Mouse (Mus musculus) left cerebral cortex, adult 2 months (tissue): Measurements from ENCODE around the gene Lrrc56. TPM values are rescaled to one million over a fixed set of nuclear protein-coding genes. Genes with fewer than 3 reads are reported as not detected.

Source experiments
- DNase-seq, 2 experiments: peaks; one replicate each; pipeline ENCODE4 v3.0.0; 2021 to 2022; ENCODE audit warnings: low spot score in 2 of 2, mixed read lengths in 1 of 2; ENCODE audit errors: extremely low spot score in 1 of 2
- H3K27ac ChIP-seq: fragments of 200-600 bp; 2 replicates; pipeline ENCODE4 v1.8.1; 2022
- H3K4me3 ChIP-seq: fragments of 200-600 bp; 2 replicates; pipeline ENCODE4 v1.8.1; 2022
- CTCF ChIP-seq: fragments of 200-600 bp; IDR thresholded peaks from 2 replicates; pipeline ENCODE4 v1.8.1; 2022; ENCODE audit warnings: antibody characterized with exemption, mild to moderate bottlenecking, moderate library complexity
- intact Hi-C: fragments of 180-260 bp; cut with DNase I; formaldehyde crosslinking; loops from one replicate; pipeline ENCODE4 v1.15.1; 2025
- total RNA-seq, 2 experiments: library from RNA; stranded (reverse); gene quantifications; 2 replicates each; pipeline ENCODE4 v1.2.3; 2021

Lrrc56 gene
- total RNA-seq, 2 experiments from 2014 or later, result 3.9 to 5.0 TPM

GRCm38 (mm10) chr7:141169866-141170265 is 24.1 kb upstream of the Lrrc56 start:
- no peak for TF ChIP-seq CTCF
- intact Hi-C loops, result loop anchor here (5.0 kb wide), 3 partner anchors 52 to 313 kb away; partner anchors contain the start of genes Bet1l, Gm45785 and Ric8a
- Histone ChIP-seq H3K27ac (peak overlapping the region; percentile 40; the same call in 1 of the 2 replicates), H3K4me3 (no peak overlapping the region)
- no peak for DNase-seq

GRCm38 (mm10) chr7:141172116-141173006 is 21.6 kb upstream of the Lrrc56 start, which contains the start of gene Rnh1:
Gene Rnh1, minus strand, starts transcription at chr7:141172857.
- Histone ChIP-seq H3K4me3 (peak within 1 kb of the TSS; percentile 78), H3K27ac (peak within 1 kb of the TSS; percentile 94)
- no peak; the same call in 1 of the 2 replicates for TF ChIP-seq CTCF
- DNase-seq, result peak; percentile 90 to 92
- intact Hi-C loops, result loop anchor here (2.0 to 5.0 kb wide), 4 partner anchors 42 to 315 kb away; partner anchors contain the start of genes Bet1l, Gm45785 and Ric8a

GRCm38 (mm10) chr7:141173323-141173850 is 20.6 kb upstream of the Lrrc56 start:
- peak overlapping the region; percentile 94 for H3K27ac ChIP-seq
- intact Hi-C loops, result loop anchor here (2.0 to 5.0 kb wide), 4 partner anchors 43 to 316 kb away; partner anchors contain the start of genes Bet1l, Gm45785 and Ric8a
- TF ChIP-seq CTCF, result no peak
- H3K4me3 ChIP-seq, result peak overlapping the region; percentile 78
- no peak for DNase-seq

- intact Hi-C loops, result loop anchor here (5.0 kb wide), 1 partner anchor 268 kb away; no protein-coding TSS in a partner anchor
- H3K27ac ChIP-seq, result no peak overlapping the region
- no peak for DNase-seq
- TF ChIP-seq CTCF, result peak; percentile 8; the same call in 1 of the 2 replicates
- H3K4me3 ChIP-seq, result no peak overlapping the region
Measured at GRCm38 (mm10) chr7:141175068-141175467, 18.9 kb upstream of the Lrrc56 start.

- Histone ChIP-seq H3K4me3 (no peak overlapping the region), H3K27ac (no peak overlapping the region)
- peak; percentile 82 to 85 for DNase-seq
- TF ChIP-seq CTCF, result peak; percentile 89
- intact Hi-C loops, result loop anchor here (1.0 to 5.0 kb wide), 3 partner anchors 84 to 331 kb away; partner anchors contain the start of gene Scgb1c1
Measured at GRCm38 (mm10) chr7:141176173-141176572, 17.8 kb upstream of the Lrrc56 start.

DNA sequence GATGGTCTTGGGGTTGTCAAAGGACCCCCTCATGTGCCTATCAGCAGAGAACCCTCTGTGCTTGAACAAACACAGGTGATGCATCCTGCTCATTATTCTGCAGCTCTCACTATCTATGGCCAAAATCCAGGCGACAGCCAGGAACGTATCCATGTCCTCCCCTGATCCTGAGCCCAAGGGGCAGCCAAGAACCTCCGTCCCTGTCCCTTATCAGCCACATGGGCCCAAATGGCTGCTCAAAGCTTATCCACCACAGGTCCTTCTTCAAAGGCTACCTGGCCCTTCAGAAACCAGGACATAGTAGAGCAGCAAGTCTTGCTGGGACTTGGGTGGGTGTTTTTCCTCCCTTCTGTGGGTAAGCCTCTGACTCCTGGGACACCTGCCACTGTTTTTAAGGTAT is 5.8 kb upstream of the Lrrc56 start:
- H3K27ac ChIP-seq, result no peak overlapping the region
- intact Hi-C loops, result no loop called here
- no peak for TF ChIP-seq CTCF
- DNase-seq, result no peak
- H3K4me3 ChIP-seq, result no peak overlapping the region

- intact Hi-C loops, result no loop called here
- TF ChIP-seq CTCF, result no peak
- no peak for DNase-seq
- Histone ChIP-seq H3K4me3 (no peak overlapping the region), H3K27ac (no peak overlapping the region)
Measured at GRCm38 (mm10) chr7:141188733-141189132, 5.2 kb upstream of the Lrrc56 start.

- no peak for DNase-seq
- H3K27ac ChIP-seq, result no peak overlapping the region
- no peak for TF ChIP-seq CTCF
- no peak overlapping the region for H3K4me3 ChIP-seq
- intact Hi-C loops, result no loop called here
Measured at GRCm38 (mm10) chr7:141190220-141190619, 3.7 kb upstream of the Lrrc56 start.

DNA sequence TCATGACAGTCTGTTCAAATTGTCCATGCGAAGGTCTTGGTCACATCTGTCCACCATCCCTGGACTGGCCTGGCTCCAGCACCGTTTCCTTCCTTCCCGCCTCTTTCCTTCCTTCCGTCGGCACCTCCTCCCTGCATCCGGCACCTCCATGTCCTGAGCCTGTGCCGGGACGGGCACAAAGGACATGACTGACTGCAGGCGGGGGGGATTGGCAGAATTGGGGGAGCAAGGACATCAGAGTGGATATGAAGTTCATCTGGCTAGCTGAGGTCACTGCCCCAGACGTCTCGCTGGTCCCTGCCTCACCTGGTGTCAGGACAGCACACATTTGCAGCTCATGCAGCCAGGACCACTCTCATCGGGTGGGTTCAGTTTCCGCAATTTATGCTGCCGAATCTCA is 2.9 kb upstream of the Lrrc56 start:
- no peak for DNase-seq
- intact Hi-C loops, result no loop called here
- no peak overlapping the region for H3K4me3 ChIP-seq
- TF ChIP-seq CTCF, result no peak
- no peak overlapping the region for H3K27ac ChIP-seq

GRCm38 (mm10) chr7:141191796-141192685 is 1.9 kb upstream of the Lrrc56 start:
- H3K4me3 ChIP-seq, result no peak overlapping the region; the same call in 1 of the 2 replicates
- intact Hi-C loops, result no loop called here

DNA sequence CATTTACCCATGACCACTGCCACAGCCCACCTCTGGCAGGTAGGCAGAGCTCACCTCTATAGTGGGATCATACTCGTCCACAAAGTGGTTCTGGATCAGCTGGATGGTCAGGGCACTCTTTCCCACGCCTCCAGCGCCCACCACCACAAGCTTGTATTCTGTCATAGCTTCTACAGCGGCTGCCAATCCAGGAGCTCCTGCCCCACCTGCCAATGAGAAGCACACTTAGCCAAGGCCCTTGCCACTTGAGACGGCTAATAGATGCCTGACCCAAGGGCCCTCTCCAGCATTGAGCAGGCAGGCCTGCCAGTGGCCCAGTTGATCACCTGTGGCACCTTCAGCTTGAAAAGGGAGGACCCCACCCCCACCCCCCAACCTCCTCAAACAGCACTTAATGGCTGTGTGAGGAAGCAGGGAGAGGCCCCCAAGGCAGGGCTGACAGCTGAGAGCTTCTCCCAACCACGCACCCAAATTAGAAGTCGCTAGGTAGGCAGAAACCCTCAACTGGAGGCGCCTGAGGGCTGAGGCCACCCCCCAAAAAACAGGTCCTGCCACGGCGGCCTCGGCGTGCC is 1.1 kb upstream of the Lrrc56 start:
- H3K27ac ChIP-seq, result peak overlapping the region; percentile 89
- intact Hi-C loops, result no loop called here
- H3K4me3 ChIP-seq, result peak overlapping the region; percentile 87
- TF ChIP-seq CTCF, result no peak
- DNase-seq, result no peak

More at GRCm38 (mm10) chr7:141191796-141192685, 1.9 kb upstream of the Lrrc56 start:
- H3K27ac ChIP-seq, result no peak overlapping the region
- DNase-seq, result no peak
- TF ChIP-seq CTCF, result no peak
